Mouse (Mus musculus): Measurements from ENCODE around the gene Nfe2l2. TPM values are rescaled to one million over a fixed set of nuclear protein-coding genes. Genes with fewer than 3 reads are reported as not detected.
A peak's percentile ranks its signal among the peaks of the same experiment; 100 is the strongest.

Nfe2l2 gene
- polyA plus RNA-seq, 1 experiment from 2014 or later = 71.7 TPM

DNA sequence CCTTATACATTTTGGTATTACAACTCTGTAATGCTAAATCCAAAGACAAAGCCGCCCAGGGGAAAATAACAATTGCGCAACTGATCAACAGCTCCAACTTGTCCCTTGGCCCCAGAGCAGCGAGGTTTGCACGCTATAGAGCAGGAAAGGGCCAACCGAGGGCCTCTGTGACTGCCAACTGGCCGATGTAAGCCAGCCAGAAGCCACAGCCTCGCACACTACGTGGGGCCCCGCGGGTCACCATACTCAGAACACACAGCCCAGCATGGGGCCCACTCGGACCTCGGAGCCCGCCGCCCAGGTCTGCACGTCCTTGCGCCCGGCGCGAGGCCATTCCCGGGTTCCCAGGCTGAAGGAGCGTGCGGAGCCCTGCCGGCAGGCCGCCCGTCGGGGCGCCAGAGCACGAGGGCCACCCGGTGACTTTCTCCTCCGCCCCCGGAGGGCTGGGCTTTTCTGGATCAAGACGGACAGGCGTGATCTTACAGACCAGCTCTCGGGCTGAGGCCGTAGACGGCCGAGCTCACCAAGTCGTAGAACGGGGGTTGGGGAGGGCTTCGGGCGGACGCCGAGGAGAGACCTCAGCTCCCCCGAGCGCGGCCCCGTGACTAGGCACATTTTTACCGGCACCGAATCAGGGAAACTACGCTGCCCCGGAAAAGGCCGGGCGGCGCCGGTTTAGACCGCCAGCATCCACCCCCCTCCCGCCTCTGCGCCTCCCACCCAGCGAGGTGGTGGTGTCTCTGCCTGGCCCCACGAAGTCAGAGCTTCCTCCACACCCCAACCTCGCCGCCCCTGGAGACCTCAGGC, 863 bp downstream of the Nfe2l2 start:
- DNase-seq (ENCODE audit: low spot score) (peak; percentile 95), ATAC-seq (replicated peaks; ENCODE audit: low FRiP score, low TSS enrichment, low read depth) (peak; percentile 63)
- H3K27ac ChIP-seq (ENCODE audit: low read depth) = peak overlapping the region; percentile 97
- H3K4me1 ChIP-seq (replicated peaks; ENCODE audit: control insufficient read depth, insufficient read depth, low read length) = peaks cover 30% of the 10 kb centered on the region
- no peaks in the 10 kb centered on the region for H3K27me3 ChIP-seq (replicated peaks; ENCODE audit: control insufficient read depth, insufficient read depth, low read length)
- H3K4me3 ChIP-seq (ENCODE audit: low read depth, low read length) = peak overlapping the region; percentile 87
- H3K36me3 ChIP-seq (ENCODE audit: control insufficient read depth, insufficient read depth, low read length) = no peaks in the 10 kb centered on the region
- no peaks in the 10 kb centered on the region for H3K9me3 ChIP-seq (ENCODE audit: control insufficient read depth, low read length)
- peak overlapping the region; percentile 93 for H3K9ac ChIP-seq (ENCODE audit: low read length)
- peak overlapping the region; percentile 68 for H3K4me2 ChIP-seq (ENCODE audit: low read length)
- under 1% methylated on average over 57 of the region's 62 CpGs for WGBS

DNA sequence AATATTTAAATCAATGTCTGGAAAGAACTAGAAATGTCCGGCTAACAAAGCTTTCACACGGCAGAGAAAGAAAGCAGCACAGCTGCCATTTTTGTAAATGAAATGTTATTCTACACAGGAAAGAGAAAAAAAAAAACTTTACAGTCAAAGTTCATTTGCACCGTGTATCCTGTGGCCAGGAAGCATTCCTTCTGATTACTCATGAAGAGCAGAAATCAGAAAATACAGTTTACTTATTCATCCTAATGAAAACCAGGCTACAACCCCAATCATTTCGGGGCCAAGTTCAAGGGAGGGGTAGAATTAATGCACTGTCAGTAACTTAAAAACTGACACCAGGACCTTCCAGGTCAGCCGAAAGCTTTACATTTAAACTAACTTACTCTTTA, 1.9 kb downstream of the Nfe2l2 start:
- peak overlapping the region; percentile 93 for H3K9ac ChIP-seq (ENCODE audit: low read length)
- peak overlapping the region; percentile 68 for H3K4me2 ChIP-seq (ENCODE audit: low read length)
- ATAC-seq (replicated peaks; ENCODE audit: low FRiP score, low TSS enrichment, low read depth) (no peak), DNase-seq (ENCODE audit: low spot score) (no peak)
- 8% methylated on average over 5 of the region's 5 CpGs for WGBS
- no peaks in the 10 kb centered on the region for H3K9me3 ChIP-seq (ENCODE audit: control insufficient read depth, low read length)
- peak overlapping the region; percentile 87 for H3K4me3 ChIP-seq (ENCODE audit: low read depth, low read length)
- no peaks in the 10 kb centered on the region for H3K36me3 ChIP-seq (ENCODE audit: control insufficient read depth, insufficient read depth, low read length)
- peak overlapping the region; percentile 97 for H3K27ac ChIP-seq (ENCODE audit: low read depth)
- H3K4me1 ChIP-seq (replicated peaks; ENCODE audit: control insufficient read depth, insufficient read depth, low read length) = peaks cover 36% of the 10 kb centered on the region
- H3K27me3 ChIP-seq (replicated peaks; ENCODE audit: control insufficient read depth, insufficient read depth, low read length) = no peaks in the 10 kb centered on the region

GRCm38 (mm10) chr2:75701822-75702587, 2.4 kb downstream of the Nfe2l2 start:
- DNase-seq (ENCODE audit: low spot score) (no peak), ATAC-seq (replicated peaks; ENCODE audit: low FRiP score, low TSS enrichment, low read depth) (no peak)
- H3K27me3 ChIP-seq (replicated peaks; ENCODE audit: control insufficient read depth, insufficient read depth, low read length) = no peaks in the 10 kb centered on the region
- WGBS = 58% methylated on average over 9 of the region's 9 CpGs
- peak overlapping the region; percentile 87 for H3K4me3 ChIP-seq (ENCODE audit: low read depth, low read length)
- H3K4me1 ChIP-seq (replicated peaks; ENCODE audit: control insufficient read depth, insufficient read depth, low read length) = peaks cover 36% of the 10 kb centered on the region
- no peak overlapping the region; the same call in 1 of the 2 replicates for H3K27ac ChIP-seq (ENCODE audit: low read depth)
- peak overlapping the region; percentile 68 for H3K4me2 ChIP-seq (ENCODE audit: low read length)
- H3K9me3 ChIP-seq (ENCODE audit: control insufficient read depth, low read length) = no peaks in the 10 kb centered on the region
- H3K9ac ChIP-seq (ENCODE audit: low read length) = peak overlapping the region; percentile 93
- no peaks in the 10 kb centered on the region for H3K36me3 ChIP-seq (ENCODE audit: control insufficient read depth, insufficient read depth, low read length)

GRCm38 (mm10) chr2:75701207-75701606, 3.2 kb downstream of the Nfe2l2 start:
- peaks cover 38% of the 10 kb centered on the region for H3K4me1 ChIP-seq (replicated peaks; ENCODE audit: control insufficient read depth, insufficient read depth, low read length)

DNA sequence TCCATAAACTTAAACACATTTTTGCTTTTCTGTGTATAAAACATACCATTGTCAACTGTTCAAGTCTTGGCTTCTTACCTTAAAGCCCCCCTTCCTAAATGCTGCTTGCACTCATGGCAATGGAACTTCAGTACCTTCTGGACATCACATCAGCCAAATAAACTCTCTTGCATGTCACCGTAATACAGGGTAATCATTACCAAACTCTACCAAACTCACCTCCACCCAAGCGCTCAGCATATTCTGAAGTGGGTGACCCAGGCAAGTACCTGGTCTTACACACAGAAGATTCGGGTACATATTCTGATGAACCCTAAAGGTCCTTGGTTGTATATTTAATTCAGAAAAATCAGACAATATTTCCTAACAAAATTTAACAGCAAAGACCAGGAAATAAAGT, 3.9 kb downstream of the Nfe2l2 start:
- Histone ChIP-seq H3K4me3 (ENCODE audit: low read depth, low read length) (no peak overlapping the region), H3K27ac (ENCODE audit: low read depth) (no peak overlapping the region), H3K9ac (ENCODE audit: low read length) (no peak overlapping the region), H3K27me3 (replicated peaks; ENCODE audit: control insufficient read depth, insufficient read depth, low read length) (no peaks in the 10 kb centered on the region), H3K36me3 (ENCODE audit: control insufficient read depth, insufficient read depth, low read length) (no peaks in the 10 kb centered on the region), H3K4me1 (replicated peaks; ENCODE audit: control insufficient read depth, insufficient read depth, low read length) (peaks cover 41% of the 10 kb centered on the region), H3K9me3 (ENCODE audit: control insufficient read depth, low read length) (no peaks in the 10 kb centered on the region), H3K4me2 (ENCODE audit: low read length) (no peak overlapping the region)
- no peak for DNase-seq (ENCODE audit: low spot score)
- 78% methylated on average over 3 of the region's 3 CpGs for WGBS
- ATAC-seq (replicated peaks; ENCODE audit: low FRiP score, low TSS enrichment, low read depth) = no peak

More at GRCm38 (mm10) chr2:75701207-75701606, 3.2 kb downstream of the Nfe2l2 start:
- Histone ChIP-seq H3K4me2 (ENCODE audit: low read length) (peak overlapping the region; percentile 68), H3K27me3 (replicated peaks; ENCODE audit: control insufficient read depth, insufficient read depth, low read length) (no peaks in the 10 kb centered on the region), H3K9me3 (ENCODE audit: control insufficient read depth, low read length) (no peaks in the 10 kb centered on the region), H3K4me3 (ENCODE audit: low read depth, low read length) (peak overlapping the region; percentile 5; the same call in 1 of the 2 replicates), H3K27ac (ENCODE audit: low read depth) (no peak overlapping the region), H3K9ac (ENCODE audit: low read length) (no peak overlapping the region), H3K36me3 (ENCODE audit: control insufficient read depth, insufficient read depth, low read length) (no peaks in the 10 kb centered on the region)
- no peak for ATAC-seq (replicated peaks; ENCODE audit: low FRiP score, low TSS enrichment, low read depth)
- WGBS = 62% methylated on average over 3 of the region's 3 CpGs
- DNase-seq (ENCODE audit: low spot score) = no peak

GRCm38 (mm10) chr2:75698874-75699273, 5.6 kb downstream of the Nfe2l2 start:
- H3K27me3 ChIP-seq (replicated peaks; ENCODE audit: control insufficient read depth, insufficient read depth, low read length) = no peaks in the 10 kb centered on the region
- H3K4me1 ChIP-seq (replicated peaks; ENCODE audit: control insufficient read depth, insufficient read depth, low read length) = peaks cover 43% of the 10 kb centered on the region
- no peak for DNase-seq (ENCODE audit: low spot score)
- H3K36me3 ChIP-seq (ENCODE audit: control insufficient read depth, insufficient read depth, low read length) = no peaks in the 10 kb centered on the region
- no peak overlapping the region for H3K27ac ChIP-seq (ENCODE audit: low read depth)
- H3K9me3 ChIP-seq (ENCODE audit: control insufficient read depth, low read length) = no peaks in the 10 kb centered on the region
- H3K4me3 ChIP-seq (ENCODE audit: low read depth, low read length) = no peak overlapping the region
- no peak for ATAC-seq (replicated peaks; ENCODE audit: low FRiP score, low TSS enrichment, low read depth)
- WGBS = 85% methylated on average over 3 of the region's 3 CpGs
- no peak overlapping the region for H3K4me2 ChIP-seq (ENCODE audit: low read length)
- H3K9ac ChIP-seq (ENCODE audit: low read length) = no peak overlapping the region

DNA sequence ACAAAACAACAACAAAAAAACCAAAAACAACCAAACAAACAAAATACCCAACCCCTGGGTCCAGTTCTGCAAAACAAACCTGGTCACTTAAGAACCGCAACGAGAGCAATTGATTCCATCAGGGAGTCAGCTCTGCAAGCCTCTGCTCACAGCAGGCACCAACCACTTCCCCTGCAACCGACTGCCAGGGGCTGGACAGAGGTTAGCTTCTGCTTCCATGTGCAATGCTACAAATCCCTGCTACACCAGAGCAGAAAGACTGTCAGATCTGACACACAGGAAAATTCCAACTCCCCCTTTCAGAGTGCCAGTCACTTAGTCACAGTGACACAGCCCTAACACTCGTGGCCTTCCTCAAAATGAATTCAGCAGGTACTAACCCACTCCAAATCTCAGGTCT, 6.4 kb downstream of the Nfe2l2 start:
- Histone ChIP-seq H3K27me3 (replicated peaks; ENCODE audit: control insufficient read depth, insufficient read depth, low read length) (no peaks in the 10 kb centered on the region), H3K4me2 (ENCODE audit: low read length) (no peak overlapping the region), H3K4me1 (replicated peaks; ENCODE audit: control insufficient read depth, insufficient read depth, low read length) (peaks cover 43% of the 10 kb centered on the region), H3K4me3 (ENCODE audit: low read depth, low read length) (no peak overlapping the region), H3K27ac (ENCODE audit: low read depth) (0 out of 2 replicates have a peak overlapping the region, but pooled peaks have one; percentile 17), H3K36me3 (ENCODE audit: control insufficient read depth, insufficient read depth, low read length) (no peaks in the 10 kb centered on the region), H3K9ac (ENCODE audit: low read length) (no peak overlapping the region), H3K9me3 (ENCODE audit: control insufficient read depth, low read length) (no peaks in the 10 kb centered on the region)
- ATAC-seq (replicated peaks; ENCODE audit: low FRiP score, low TSS enrichment, low read depth) (no peak), DNase-seq (ENCODE audit: low spot score) (no peak)
- 62% methylated on average over 4 of the region's 4 CpGs for WGBS

GRCm38 (mm10) chr2:75697222-75697621, 7.2 kb downstream of the Nfe2l2 start:
- no peak overlapping the region for H3K9ac ChIP-seq (ENCODE audit: low read length)
- 59% methylated on average over 3 of the region's 3 CpGs for WGBS
- H3K27me3 ChIP-seq (replicated peaks; ENCODE audit: control insufficient read depth, insufficient read depth, low read length) = no peaks in the 10 kb centered on the region
- no peak for DNase-seq (ENCODE audit: low spot score)
- H3K4me2 ChIP-seq (ENCODE audit: low read length) = peak overlapping the region; percentile 16; the same call in 1 of the 2 replicates
- no peaks in the 10 kb centered on the region for H3K9me3 ChIP-seq (ENCODE audit: control insufficient read depth, low read length)
- no peak overlapping the region for H3K4me3 ChIP-seq (ENCODE audit: low read depth, low read length)
- peak; percentile 74 for ATAC-seq (replicated peaks; ENCODE audit: low FRiP score, low TSS enrichment, low read depth)
- H3K36me3 ChIP-seq (ENCODE audit: control insufficient read depth, insufficient read depth, low read length) = no peaks in the 10 kb centered on the region
- peaks cover 38% of the 10 kb centered on the region for H3K4me1 ChIP-seq (replicated peaks; ENCODE audit: control insufficient read depth, insufficient read depth, low read length)
- H3K27ac ChIP-seq (ENCODE audit: low read depth) = peak overlapping the region; percentile 7; the same call in 1 of the 2 replicates
